In the genomic region with DNA sequence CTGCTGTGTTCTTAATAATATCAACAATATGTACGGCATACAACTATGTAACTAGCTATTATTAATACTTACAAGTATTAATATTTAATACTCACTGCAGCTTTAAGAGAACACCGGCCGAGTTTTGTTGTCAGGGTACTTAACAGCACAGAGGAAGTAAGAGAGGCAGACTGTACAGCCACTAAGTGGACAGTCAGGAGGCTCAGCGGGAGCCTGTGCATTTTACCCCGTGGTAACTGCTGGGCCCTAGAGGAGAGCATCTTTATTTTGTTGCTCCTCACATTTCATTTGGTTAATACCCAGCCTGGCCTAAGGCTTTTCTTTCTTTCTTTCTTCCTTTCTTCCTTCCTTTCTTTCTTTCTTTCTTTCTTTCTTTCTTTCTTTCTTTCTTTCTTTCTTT, we compare ENCODE assay signal across 21 mouse cellular contexts. TPM values are rescaled to one million over a fixed set of nuclear protein-coding genes. Genes with fewer than 3 reads are reported as not detected.
A peak's percentile ranks its signal among the peaks of the same experiment; 100 is the strongest.
DNase-seq lines count a peak whose midpoint lies in the region; ATAC-seq and TF ChIP-seq lines count a peak whose summit lies in the region.
"Had no signal": no experiment of that assay in that cellular context is flagged by ENCODE, and none has a peak within 500 bp of the region (broad histone marks: within the 10 kb centered on the region; RNA-seq: fewer than 3 reads in every experiment).

No protein-coding gene starts in this region.

- no peaks in the 10 kb centered on the region for H3K36me3 ChIP-seq in heart, embryonic 10.5 days
- no peaks in the 10 kb centered on the region for H3K36me3 ChIP-seq in heart, embryonic 11.5 days (ENCODE audit: control insufficient read depth, insufficient read depth, low read length)
- H3K36me3 ChIP-seq in lung, postnatal 0 days (ENCODE audit: insufficient read depth, low read length), result no peaks in the 10 kb centered on the region

- ATAC-seq in heart, embryonic 11.5 days (replicated peaks; ENCODE audit: insufficient number of reproducible peaks, low FRiP score, low TSS enrichment), result no peak
- no peak for ATAC-seq in lung, postnatal 0 days
- ATAC-seq: activated CD4-positive, CD25-positive, alpha-beta regulatory T cell, adult 4 months; CD4-positive, CD25-positive, alpha-beta regulatory T cell, adult 4 months; Patski had no signal

- H3K27ac ChIP-seq in heart, embryonic 10.5 days, result no peak overlapping the region
- no peak overlapping the region for H3K27ac ChIP-seq in heart, embryonic 11.5 days (ENCODE audit: low read depth, low read length)
- H3K27ac ChIP-seq in lung, postnatal 0 days (ENCODE audit: low read length), result no peak overlapping the region

- no peaks in the 10 kb centered on the region for H3K9me3 ChIP-seq in heart, embryonic 10.5 days
- no peaks in the 10 kb centered on the region for H3K9me3 ChIP-seq in heart, embryonic 11.5 days (replicated peaks; ENCODE audit: control insufficient read depth, low read length)
- H3K9me3 ChIP-seq in lung, postnatal 0 days (ENCODE audit: low read length), result no peaks in the 10 kb centered on the region
- H3K9me3 ChIP-seq: G1E had no signal

- no peaks in the 10 kb centered on the region for H3K27me3 ChIP-seq in heart, embryonic 10.5 days (ENCODE audit: insufficient read depth, poor library complexity, severe bottlenecking)
- H3K27me3 ChIP-seq in heart, embryonic 11.5 days (ENCODE audit: control insufficient read depth, insufficient read depth, low read length), result no peaks in the 10 kb centered on the region
- no peaks in the 10 kb centered on the region for H3K27me3 ChIP-seq in lung, postnatal 0 days (replicated peaks; ENCODE audit: insufficient read depth, low read length)
- H3K27me3 ChIP-seq: CH12.LX, Patski had no signal

- no peak for TF ChIP-seq EP300 in lung, postnatal 0 days (IDR thresholded peaks at IDR 0.05)

- WGBS in heart, embryonic 10.5 days, result 71% methylated on average over 5 of the region's 5 CpGs
- WGBS in heart, embryonic 11.5 days (ENCODE audit: insufficient replicate concordance), result 65% methylated on average over 5 of the region's 5 CpGs
- 39% methylated on average over 5 of the region's 5 CpGs for WGBS in lung, postnatal 0 days

- H3K4me2 ChIP-seq in heart, embryonic 11.5 days, result no peak overlapping the region
- no peak overlapping the region for H3K4me2 ChIP-seq in lung, postnatal 0 days (replicated peaks; ENCODE audit: low read depth, low read length)

- H3K4me1 ChIP-seq in heart, embryonic 10.5 days, result 0 out of 2 replicates have a peak, but pooled peaks cover 6% of the 10 kb centered on the region
- H3K4me1 ChIP-seq in heart, embryonic 11.5 days (ENCODE audit: control insufficient read depth, insufficient read depth, low read length), result 0 out of 2 replicates have a peak, but pooled peaks cover 4% of the 10 kb centered on the region
- no peaks in the 10 kb centered on the region for H3K4me1 ChIP-seq in lung, postnatal 0 days (ENCODE audit: insufficient read depth, low read depth, low read length)

- no peak overlapping the region for H3K4me3 ChIP-seq in heart, embryonic 10.5 days
- H3K4me3 ChIP-seq in heart, embryonic 11.5 days (ENCODE audit: low read depth, low read length), result no peak overlapping the region
- no peak overlapping the region for H3K4me3 ChIP-seq in lung, postnatal 0 days (ENCODE audit: low read depth, low read length)

- DNase-seq in heart, adult 11 months, result peak; percentile 70
- DNase-seq in heart, postnatal 10 days, result no peak
- DNase-seq in heart, embryonic 10.5 days (ENCODE audit: low spot score), result peak; percentile 55
- peak; percentile 35 for DNase-seq in lung, postnatal 0 days (ENCODE audit: low spot score)
- no peak for DNase-seq in lung, postnatal 14 days
- DNase-seq: adrenal gland, adult 2 months; adrenal gland, adult 8-10 months; adrenal gland, postnatal 10 days; adrenal gland, postnatal 14 days; adrenal gland, postnatal 25 days; adrenal gland, postnatal 36 days; B cell, adult 2 months; cerebellum, adult 11 months; cerebellum, adult 11-12 months; cerebellum, adult 18-20 months had no signal

- no peak overlapping the region for H3K9ac ChIP-seq in heart, embryonic 11.5 days (ENCODE audit: low read depth, low read length)
- no peak overlapping the region for H3K9ac ChIP-seq in lung, postnatal 0 days (replicated peaks; ENCODE audit: low read depth)

- TF ChIP-seq CTCF in lung, postnatal 0 days (IDR thresholded peaks at IDR 0.05), result no peak

- intact Hi-C loops in heart, postnatal 10 days (cut with DNase I), result no loop called here

RNA-seq across cellular contexts. Expression of gene Zfp148, which starts 8.0 kb away (rescaled TPM):
- 10 to 100 TPM; 50.3 to 51.4 TPM for total RNA-seq in heart, postnatal 10 days (2021)
- polyA plus RNA-seq in heart, embryonic 10.5 days (2016; fragmentation: Nextera tagmentation; extraction: Ambion mirVana), result 38.0 and 43.5 TPM in 2 replicates
- polyA plus RNA-seq in heart, embryonic 11.5 days (2014; fragmentation: Nextera tagmentation; extraction: Ambion mirVana), result 37.8 and 39.2 TPM in 2 replicates
- polyA plus RNA-seq in lung, postnatal 0 days (2015; fragmentation: Nextera tagmentation; extraction: Ambion mirVana), result 30.3 and 35.9 TPM in 2 replicates

Comparison
In these comparisons a context has a peak if more than half of its experiments do, and no peak if none do; other contexts are left out.
1. DNase-seq: peak in heart, adult 11 months (single experiment), heart, embryonic 10.5 days (single experiment) and lung, postnatal 0 days (single experiment); none in heart, postnatal 10 days (0 of 2) and lung, postnatal 14 days (single experiment).